Mouse (Mus musculus) hindbrain, embryonic 15.5 days (tissue): ENCODE measurements at regions not wholly inside any gene's neighbourhood (a gene's known extent, or its start where the extent isn't known, plus 50 kb on each side); places are given as distances from the start of the nearest gene placed in this dataset.

Experiments used
- ATAC-seq: fragments of 200-750 bp; cut with Nextera tagmentation; 2 replicates; pipeline ENCODE4 v1.8.0; 2017; ENCODE audit warnings: low read depth, moderate number of reproducible peaks, moderate TSS enrichment; ENCODE audit not compliant: low FRiP score
- H3K27ac ChIP-seq: fragments of 300-500 bp; sonication (generic); replicated peaks from 2 replicates; pipeline ENCODE4 v1.5.1; 2015; ENCODE audit warnings: mild to moderate bottlenecking, inconsistent platforms
- H3K27me3 ChIP-seq: fragments of 300-500 bp; sonication (generic); 2 replicates; pipeline ENCODE4 v1.6.1; 2015; ENCODE audit warnings: control low read depth, inconsistent platforms
- H3K36me3 ChIP-seq: fragments of 300-500 bp; sonication (generic); 2 replicates; pipeline ENCODE4 v1.6.1; 2015; ENCODE audit warnings: control low read depth, inconsistent platforms
- H3K4me1 ChIP-seq: fragments of 300-500 bp; sonication (generic); replicated peaks from 2 replicates; pipeline ENCODE4 v1.6.1; 2015; ENCODE audit warnings: control low read depth, inconsistent platforms
- H3K4me2 ChIP-seq: fragments of 300-500 bp; sonication (generic); 2 replicates; pipeline ENCODE4 v1.6.1; 2015; ENCODE audit warnings: moderate library complexity, mild to moderate bottlenecking, inconsistent platforms
- H3K4me3 ChIP-seq: fragments of 300-500 bp; sonication (generic); 2 replicates; pipeline ENCODE4 v1.5.1; 2015; ENCODE audit warnings: mild to moderate bottlenecking, inconsistent platforms
- H3K9ac ChIP-seq: fragments of 300-500 bp; sonication (generic); 2 replicates; pipeline ENCODE4 v1.6.1; 2015; ENCODE audit warnings: inconsistent platforms
- H3K9me3 ChIP-seq: fragments of 300-500 bp; sonication (generic); 2 replicates; pipeline ENCODE4 v1.6.1; 2016; ENCODE audit warnings: control low read depth, inconsistent platforms
- WGBS: fragments of 180-500 bp; shearing (Covaris S2); methylation state at CpG from one replicate; pipeline ENCODE4 v1.1.7; 2015; 5-methylcytosine and 5-hydroxymethylcytosine counted together

DNA sequence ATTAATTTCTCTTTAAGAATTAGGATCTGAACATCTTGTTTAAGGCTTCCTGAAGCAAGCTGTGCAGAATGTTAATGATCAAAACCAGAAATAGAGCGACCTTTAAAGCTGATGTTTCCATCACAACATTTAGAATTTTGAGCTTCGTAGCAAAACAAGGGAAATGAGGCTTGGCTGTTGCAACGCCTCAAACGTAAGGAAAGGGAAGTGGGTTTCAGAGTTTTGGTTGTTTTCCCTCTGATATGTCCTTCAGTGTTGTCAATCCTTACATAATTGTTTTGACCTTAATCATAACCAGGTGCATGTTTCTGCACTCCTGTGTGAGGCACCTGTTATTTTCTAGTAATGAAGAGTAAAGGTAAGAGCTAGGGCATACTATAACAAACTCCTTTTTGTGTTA is 445.3 kb downstream of the Bckdhb start:
- H3K9me3 ChIP-seq: no peaks in the 10 kb centered on the region
- 73% methylated on average over 4 of the region's 4 CpGs for whole genome bisulfite sequencing
- H3K4me1 ChIP-seq: no peaks in the 10 kb centered on the region
- no peaks in the 10 kb centered on the region for H3K36me3 ChIP-seq
- no peak overlapping the region for H3K9ac ChIP-seq
- no peaks in the 10 kb centered on the region for H3K27me3 ChIP-seq
- no peak overlapping the region for H3K4me2 ChIP-seq
- no peak for ATAC-seq
- H3K4me3 ChIP-seq: no peak overlapping the region
- H3K27ac ChIP-seq: no peak overlapping the region

DNA sequence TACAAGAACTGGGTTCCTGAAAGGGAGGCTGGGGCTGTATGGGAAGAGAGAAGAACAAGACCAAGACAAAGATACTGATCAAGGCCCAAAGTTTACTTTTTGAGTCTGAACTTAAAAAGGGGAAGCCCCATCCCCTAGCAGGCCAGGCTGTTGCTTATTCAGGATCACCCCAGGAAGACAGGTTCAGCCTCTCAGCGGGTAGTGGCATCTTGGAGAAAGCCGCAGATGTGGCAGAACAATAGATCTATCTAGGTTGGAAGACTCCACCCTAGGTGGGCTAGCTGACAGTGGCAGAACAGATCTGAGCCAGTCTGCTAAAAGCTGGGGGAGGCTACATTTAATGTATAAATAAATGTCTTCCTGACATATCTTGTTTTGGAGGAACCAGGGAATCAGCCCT is 450.8 kb downstream of the Bckdhb start:
- H3K27ac ChIP-seq: no peak overlapping the region
- WGBS: 49% methylated on average over 2 of the region's 2 CpGs
- no peak for ATAC-seq
- H3K9me3 ChIP-seq: no peaks in the 10 kb centered on the region
- H3K4me2 ChIP-seq: no peak overlapping the region
- no peak overlapping the region for H3K9ac ChIP-seq
- H3K36me3 ChIP-seq: no peaks in the 10 kb centered on the region
- no peak overlapping the region for H3K4me3 ChIP-seq
- H3K4me1 ChIP-seq: no peaks in the 10 kb centered on the region
- no peaks in the 10 kb centered on the region for H3K27me3 ChIP-seq

DNA sequence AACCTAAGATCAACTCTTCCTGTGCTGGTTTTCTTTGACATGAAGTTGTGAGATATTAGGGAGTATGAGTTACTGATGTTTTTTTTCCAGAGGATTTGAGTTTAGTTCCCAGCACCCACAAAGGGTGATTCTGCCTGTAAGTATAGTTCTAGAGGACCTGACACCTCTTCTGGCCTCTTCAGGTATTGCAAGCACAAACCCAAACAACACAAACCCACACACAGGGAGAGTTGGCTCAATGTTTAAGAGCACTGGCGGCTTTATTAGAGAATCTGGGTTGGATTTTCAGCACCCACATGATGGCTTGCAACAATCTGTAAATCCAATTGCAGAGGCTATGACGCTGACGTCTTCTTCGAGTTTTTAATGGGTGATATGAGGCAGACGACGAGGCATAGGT is 451.7 kb downstream of the Bckdhb start:
- no peaks in the 10 kb centered on the region for H3K9me3 ChIP-seq
- H3K4me3 ChIP-seq: no peak overlapping the region
- no peak overlapping the region for H3K4me2 ChIP-seq
- H3K9ac ChIP-seq: no peak overlapping the region
- H3K27me3 ChIP-seq: no peaks in the 10 kb centered on the region
- H3K27ac ChIP-seq: no peak overlapping the region
- 95% methylated on average over 6 of the region's 6 CpGs for WGBS
- no peaks in the 10 kb centered on the region for H3K36me3 ChIP-seq
- no peak for ATAC-seq
- no peaks in the 10 kb centered on the region for H3K4me1 ChIP-seq

DNA sequence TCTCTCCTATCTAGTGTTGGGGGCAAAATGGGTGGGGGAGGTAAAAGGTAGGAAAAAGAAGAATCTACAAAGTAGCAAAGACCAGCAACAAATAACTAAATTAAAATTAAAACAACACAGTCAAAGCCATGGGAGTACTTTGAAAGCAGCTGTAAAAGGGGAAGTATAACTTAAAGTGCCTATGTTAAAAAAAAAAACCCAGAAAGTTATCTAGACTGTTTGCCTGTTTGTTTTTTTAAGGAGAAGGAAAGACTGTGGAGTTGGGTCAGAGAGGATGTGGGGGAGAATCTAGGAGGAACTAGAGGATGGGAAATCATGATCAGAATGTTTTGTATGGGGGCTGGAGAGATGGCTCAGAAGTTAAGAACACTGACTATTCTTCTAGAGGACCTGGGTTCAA is 457.0 kb downstream of the Bckdhb start:
- H3K4me2 ChIP-seq: no peak overlapping the region
- no peaks in the 10 kb centered on the region for H3K4me1 ChIP-seq
- no peaks in the 10 kb centered on the region for H3K9me3 ChIP-seq
- H3K27ac ChIP-seq: no peak overlapping the region
- ATAC-seq: no peak
- no peaks in the 10 kb centered on the region for H3K36me3 ChIP-seq
- H3K9ac ChIP-seq: no peak overlapping the region
- no peaks in the 10 kb centered on the region for H3K27me3 ChIP-seq
- no peak overlapping the region for H3K4me3 ChIP-seq

DNA sequence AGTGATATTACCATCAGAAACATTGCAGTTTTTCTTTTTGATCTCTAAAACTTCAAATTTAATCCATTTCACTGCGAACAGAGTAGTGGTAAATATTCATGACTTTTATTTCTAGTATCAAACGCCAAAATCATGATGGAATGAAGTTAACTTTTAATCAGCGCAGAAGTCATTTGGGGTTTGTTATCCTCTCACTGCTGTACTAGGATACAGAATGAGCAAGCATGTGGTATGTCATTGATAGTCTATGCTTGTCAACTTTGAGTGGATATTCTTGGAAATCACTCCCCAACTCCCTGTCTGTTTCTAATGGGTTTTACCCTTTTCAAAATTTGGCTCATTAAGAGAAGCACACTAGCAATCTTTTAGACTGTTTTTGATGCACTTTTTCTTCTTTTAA is 464.9 kb downstream of the Bckdhb start:
- Histone ChIP-seq H3K36me3 (no peaks in the 10 kb centered on the region), H3K9me3 (no peaks in the 10 kb centered on the region), H3K27me3 (no peaks in the 10 kb centered on the region), H3K4me3 (no peak overlapping the region), H3K9ac (no peak overlapping the region), H3K27ac (no peak overlapping the region), H3K4me1 (no peaks in the 10 kb centered on the region), H3K4me2 (no peak overlapping the region)
- 92% methylated on average over 3 of the region's 3 CpGs for WGBS
- no peak for ATAC-seq

DNA sequence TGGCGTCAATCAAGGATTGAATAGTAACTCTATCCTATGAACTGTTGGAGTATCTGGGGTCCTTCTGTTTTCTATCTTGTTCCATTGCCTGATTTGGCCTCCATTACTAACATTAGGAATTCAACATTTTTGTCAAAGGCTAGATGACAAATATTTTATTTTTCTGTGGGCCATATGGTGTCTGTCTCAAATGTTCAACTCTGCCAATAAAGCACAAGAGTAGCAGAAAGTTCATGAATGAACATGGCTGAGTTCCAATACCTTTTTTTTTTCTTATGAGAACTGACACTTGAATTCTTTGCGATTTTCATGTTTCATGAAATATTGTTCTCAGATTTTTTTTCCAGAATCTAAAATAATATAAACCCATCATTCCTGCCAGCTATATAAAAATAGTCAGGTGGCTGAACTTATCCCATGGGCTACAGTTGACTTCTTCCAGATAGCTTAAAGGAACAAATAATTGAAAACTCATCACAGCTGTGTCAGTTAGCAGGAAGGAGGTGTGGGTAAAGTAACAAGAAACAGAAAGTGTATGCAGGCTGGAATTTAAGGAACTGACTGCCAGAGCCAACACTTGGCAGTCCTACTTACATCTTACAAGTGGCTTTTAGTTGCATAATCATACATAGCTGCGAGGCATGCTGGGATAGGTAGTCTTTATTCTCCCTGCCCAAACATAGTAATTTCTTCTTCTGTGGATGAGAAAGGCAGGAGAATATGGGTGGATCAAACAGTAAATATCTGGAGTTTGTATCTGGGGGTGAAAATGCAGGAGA is 469.8 kb downstream of the Bckdhb start:
- ATAC-seq: no peak
- H3K9ac ChIP-seq: no peak overlapping the region
- H3K36me3 ChIP-seq: no peaks in the 10 kb centered on the region
- WGBS: 94% methylated on average over 3 of the region's 3 CpGs
- no peaks in the 10 kb centered on the region for H3K27me3 ChIP-seq
- no peaks in the 10 kb centered on the region for H3K4me1 ChIP-seq
- H3K4me2 ChIP-seq: no peak overlapping the region
- H3K9me3 ChIP-seq: no peaks in the 10 kb centered on the region
- H3K4me3 ChIP-seq: no peak overlapping the region
- no peak overlapping the region for H3K27ac ChIP-seq

DNA sequence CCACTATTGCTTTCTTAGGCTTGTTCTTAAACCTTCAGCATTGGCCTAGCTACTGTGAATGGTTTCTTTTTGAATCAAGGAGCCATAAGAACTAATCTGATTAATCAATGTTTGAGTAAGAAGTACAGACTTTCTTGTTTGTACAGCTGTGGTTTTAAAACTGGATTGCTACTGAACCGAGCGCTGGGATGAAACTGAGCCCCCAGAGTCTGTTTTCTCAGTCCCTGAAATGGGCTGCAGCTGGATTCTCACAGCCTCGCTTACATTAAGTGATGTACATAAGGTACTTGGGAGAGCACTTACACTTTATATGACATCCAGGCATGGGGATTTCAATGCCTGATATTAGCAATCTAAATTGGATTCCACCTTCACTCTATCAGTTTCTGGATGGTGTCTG is 474.5 kb downstream of the Bckdhb start:
- H3K27ac ChIP-seq: no peak overlapping the region
- H3K9me3 ChIP-seq: no peaks in the 10 kb centered on the region
- 70% methylated on average over 3 of the region's 3 CpGs for WGBS
- no peak overlapping the region for H3K4me2 ChIP-seq
- no peak for ATAC-seq
- no peak overlapping the region for H3K9ac ChIP-seq
- H3K27me3 ChIP-seq: no peaks in the 10 kb centered on the region
- H3K4me1 ChIP-seq: no peaks in the 10 kb centered on the region
- H3K36me3 ChIP-seq: no peaks in the 10 kb centered on the region
- no peak overlapping the region for H3K4me3 ChIP-seq

DNA sequence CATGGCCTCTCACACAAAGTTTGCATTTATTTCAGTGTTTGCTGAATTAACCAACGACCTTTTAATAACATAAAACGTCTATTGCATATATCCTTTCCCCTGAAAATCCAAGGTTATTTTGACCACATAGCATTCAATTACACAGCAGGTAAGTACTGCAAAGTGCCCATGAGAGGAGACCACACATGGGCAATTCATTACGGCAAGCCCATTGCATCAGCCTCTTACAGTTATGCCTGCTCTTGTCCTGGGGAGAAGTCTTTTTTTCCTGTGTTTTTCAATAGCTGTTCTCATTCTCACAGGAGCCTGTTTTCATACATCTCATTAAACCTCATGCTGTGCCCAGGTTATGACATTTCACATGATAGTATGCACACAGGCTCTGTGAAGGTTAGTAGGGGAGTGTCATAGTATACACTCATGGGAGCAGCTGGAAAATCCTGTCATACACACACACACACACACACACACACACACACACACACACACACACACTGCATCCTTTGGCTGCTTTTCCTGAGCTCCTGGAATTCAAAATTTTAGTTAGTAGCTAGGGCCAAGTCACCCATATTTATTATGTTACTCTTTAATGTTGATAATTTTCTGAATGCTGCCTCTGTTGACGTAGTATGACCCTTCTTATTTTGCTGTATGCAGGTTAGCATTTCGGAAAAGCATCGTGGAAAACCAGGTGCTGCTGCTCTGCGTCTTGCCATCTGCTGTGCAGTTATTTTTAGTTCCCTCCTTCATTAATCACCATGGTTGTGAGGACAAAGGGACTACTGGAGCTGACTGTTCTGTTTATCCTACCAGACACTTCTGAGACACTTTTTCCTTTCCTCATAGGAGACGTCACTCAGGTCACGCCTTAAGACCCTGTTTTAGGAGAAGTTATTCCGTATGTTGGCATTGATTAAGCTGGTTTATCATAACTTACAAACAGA is 483.6 kb downstream of the Bckdhb start:
- H3K27ac ChIP-seq: peak overlapping the region; percentile 26; the same call in 1 of the 2 replicates
- 50% methylated on average over 10 of the region's 10 CpGs for WGBS

More for the DNA sequence above, 483.6 kb downstream of the Bckdhb start:
- Histone ChIP-seq H3K4me3 (no peak overlapping the region), H3K36me3 (no peaks in the 10 kb centered on the region), H3K9me3 (no peaks in the 10 kb centered on the region), H3K9ac (no peak overlapping the region), H3K4me2 (no peak overlapping the region), H3K4me1 (0 out of 2 replicates have a peak, but pooled peaks cover 8% of the 10 kb centered on the region), H3K27me3 (no peaks in the 10 kb centered on the region)
- ATAC-seq: peak; percentile 73; the same call in 1 of the 2 replicates
